Mouse (Mus musculus) liver, adult 2 months (tissue): Measurements from ENCODE around the gene Hecw2. TPM values are rescaled to one million over a fixed set of nuclear protein-coding genes. Genes with fewer than 3 reads are reported as not detected.

Experiments used
- DNase-seq: peaks from one replicate; pipeline ENCODE4 v3.0.0-alpha.2; 2011; ENCODE audit warnings: low read depth, low spot score; ENCODE audit errors: extremely low read depth
- H3K27ac ChIP-seq: fragments of 200-500 bp; replicated peaks from 2 replicates; pipeline ENCODE4 v1.5.1; 2012; ENCODE audit warnings: low read depth, mild to moderate bottlenecking, control low read depth, inconsistent platforms, low read length; ENCODE audit not compliant: insufficient read depth
- H3K27me3 ChIP-seq: fragments of 200-500 bp; 2 replicates; pipeline ENCODE4 v1.6.1; 2012; ENCODE audit warnings: mild to moderate bottlenecking, moderate library complexity, low read length, inconsistent platforms; ENCODE audit not compliant: control insufficient read depth, insufficient read depth
- H3K36me3 ChIP-seq: fragments of 200-500 bp; 2 replicates; pipeline ENCODE4 v1.6.1; 2012; ENCODE audit warnings: low read length, inconsistent platforms; ENCODE audit not compliant: control insufficient read depth, insufficient read depth
- H3K4me1 ChIP-seq: fragments of 200-500 bp; 2 replicates; pipeline ENCODE4 v1.6.1; 2011; ENCODE audit warnings: low read length; ENCODE audit not compliant: control insufficient read depth, insufficient read depth
- H3K4me3 ChIP-seq: fragments of 200-500 bp; 2 replicates; pipeline ENCODE4 v1.5.1; 2011; ENCODE audit warnings: low read depth, mild to moderate bottlenecking, control low read depth, low read length, moderate library complexity; ENCODE audit not compliant: insufficient read depth
- H3K79me2 ChIP-seq: fragments of 200-500 bp; 2 replicates; pipeline ENCODE4 v1.6.1; 2012; ENCODE audit warnings: inconsistent platforms, mild to moderate bottlenecking, low read length, moderate library complexity; ENCODE audit not compliant: control insufficient read depth, insufficient read depth
- H3K9ac ChIP-seq: fragments of 200-500 bp; 2 replicates; pipeline ENCODE4 v1.6.1; 2012; ENCODE audit warnings: low read depth, mild to moderate bottlenecking, control low read depth, inconsistent platforms, low read length
- CTCF ChIP-seq: fragments of 200-500 bp; IDR thresholded peaks from 2 replicates; pipeline ENCODE4 v1.5.1; 2011; ENCODE audit warnings: low read depth, low read length, control low read depth
- POLR2A ChIP-seq: fragments of 200-500 bp; IDR thresholded peaks from 2 replicates; pipeline ENCODE4 v1.6.1; 2011; ENCODE audit warnings: low read length, control low read depth; ENCODE audit not compliant: insufficient read depth; ENCODE audit errors: extremely low read depth
- WGBS: fragments of 180-500 bp; shearing (Covaris S2); methylation state at CpG from one replicate; pipeline ENCODE4 v1.1.7; 2018; 5-methylcytosine and 5-hydroxymethylcytosine counted together
- polyA plus RNA-seq: library from polyadenylated mRNA; depleted of rRNA; stranded (reverse); fragments of >200 nt; gene quantifications from 2 replicates; pipeline ENCODE4 v1.2.3, GENCODE M21; 2012
- total RNA-seq: library from RNA; depleted of rRNA; stranded (reverse); fragments of >200 nt; gene quantifications from 2 replicates; pipeline ENCODE4 v1.2.3, GENCODE M21; 2014

Gene Hecw2
- total and polyA plus RNA-seq, 2 experiments = 0.38 to 2.9 TPM

GRCm38 (mm10) chr1:53797811-53798210, 397.2 kb downstream of the Hecw2 start:
- Histone ChIP-seq H3K36me3 (no peaks in the 10 kb centered on the region), H3K9ac (no peak overlapping the region), H3K4me1 (no peaks in the 10 kb centered on the region), H3K27me3 (no peaks in the 10 kb centered on the region), H3K4me3 (no peak overlapping the region), H3K79me2 (no peaks in the 10 kb centered on the region), H3K27ac (no peak overlapping the region)
- DNase-seq = no peak
- 74% methylated on average over 3 of the region's 3 CpGs for WGBS
- TF ChIP-seq POLR2A (no peak), CTCF (no peak)

GRCm38 (mm10) chr1:53797074-53797473, 397.9 kb downstream of the Hecw2 start:
- no peak for DNase-seq
- no peak for TF ChIP-seq POLR2A
- TF ChIP-seq CTCF = no peak
- no peak overlapping the region for H3K27ac ChIP-seq
- WGBS = 71% methylated on average over 5 of the region's 5 CpGs
- H3K36me3 ChIP-seq = no peaks in the 10 kb centered on the region
- H3K4me3 ChIP-seq = no peak overlapping the region
- H3K4me1 ChIP-seq = no peaks in the 10 kb centered on the region
- H3K79me2 ChIP-seq = no peaks in the 10 kb centered on the region
- no peak overlapping the region for H3K9ac ChIP-seq
- no peaks in the 10 kb centered on the region for H3K27me3 ChIP-seq

GRCm38 (mm10) chr1:53796271-53796670, 398.7 kb downstream of the Hecw2 start:
- Histone ChIP-seq H3K79me2 (no peaks in the 10 kb centered on the region), H3K36me3 (no peaks in the 10 kb centered on the region), H3K4me1 (no peaks in the 10 kb centered on the region), H3K27me3 (no peaks in the 10 kb centered on the region), H3K27ac (no peak overlapping the region), H3K9ac (no peak overlapping the region), H3K4me3 (no peak overlapping the region)
- TF ChIP-seq POLR2A (no peak), CTCF (no peak)
- 93% methylated on average over 6 of the region's 6 CpGs for WGBS
- no peak for DNase-seq

GRCm38 (mm10) chr1:53795591-53795990, 399.4 kb downstream of the Hecw2 start:
- no peak for DNase-seq
- H3K9ac ChIP-seq = no peak overlapping the region
- H3K36me3 ChIP-seq = no peaks in the 10 kb centered on the region
- H3K79me2 ChIP-seq = no peaks in the 10 kb centered on the region
- H3K4me3 ChIP-seq = no peak overlapping the region
- no peak for TF ChIP-seq POLR2A
- no peak for TF ChIP-seq CTCF
- H3K4me1 ChIP-seq = no peaks in the 10 kb centered on the region
- no peak overlapping the region for H3K27ac ChIP-seq
- H3K27me3 ChIP-seq = no peaks in the 10 kb centered on the region
- 80% methylated on average over 4 of the region's 4 CpGs for WGBS

GRCm38 (mm10) chr1:53795081-53795480, 399.9 kb downstream of the Hecw2 start:
- Histone ChIP-seq H3K4me1 (no peaks in the 10 kb centered on the region), H3K4me3 (no peak overlapping the region), H3K27ac (no peak overlapping the region), H3K79me2 (no peaks in the 10 kb centered on the region), H3K36me3 (no peaks in the 10 kb centered on the region), H3K27me3 (no peaks in the 10 kb centered on the region), H3K9ac (no peak overlapping the region)
- 89% methylated on average over 5 of the region's 5 CpGs for WGBS
- no peak for DNase-seq
- no peak for TF ChIP-seq CTCF
- no peak for TF ChIP-seq POLR2A

- 63% methylated on average over 2 of the region's 2 CpGs for WGBS
- no peak overlapping the region for H3K27ac ChIP-seq
- H3K27me3 ChIP-seq = no peaks in the 10 kb centered on the region
- no peaks in the 10 kb centered on the region for H3K36me3 ChIP-seq
- no peak for TF ChIP-seq POLR2A
- no peak for TF ChIP-seq CTCF
- H3K79me2 ChIP-seq = no peaks in the 10 kb centered on the region
- H3K4me3 ChIP-seq = no peak overlapping the region
- no peak for DNase-seq
- H3K4me1 ChIP-seq = no peaks in the 10 kb centered on the region
- no peak overlapping the region for H3K9ac ChIP-seq
These were observed 400.7 kb downstream of the Hecw2 start for GRCm38 (mm10) chr1:53794279-53794678.
